Mouse (Mus musculus): ENCODE results near the gene Gdf5. TPM values are rescaled to one million over a fixed set of nuclear protein-coding genes. Genes with fewer than 3 reads are reported as not detected.

The Gdf5 gene
- total RNA-seq, 1 experiment from 2014 or later = not detected

Other genes with a start within 250 kb of the Gdf5 start
- 44.5 and 48.5 TPM in 2 replicates for gene Edem2, start 215.9 kb downstream of the Gdf5 start, total RNA-seq (2017)
- gene Gm17581, start 209.5 kb downstream of the Gdf5 start, total RNA-seq (2017) = not detected in 2 replicates
- gene Procr, start 194.2 kb downstream of the Gdf5 start, total RNA-seq (2017) = 71.9 and 78.0 TPM in 2 replicates
- gene Mmp24, start 170.0 kb downstream of the Gdf5 start, total RNA-seq (2017) = 0.10 TPM in 1 of 2 replicates, not detected in the other
- 21.0 and 27.2 TPM in 2 replicates for gene BC029722, start 125.9 kb downstream of the Gdf5 start, total RNA-seq (2017)
- gene Eif6, start 118.4 kb downstream of the Gdf5 start, total RNA-seq (2017) = 32.9 and 107 TPM in 2 replicates
- not detected in 2 replicates for gene Fam83c, start 110.5 kb downstream of the Gdf5 start, total RNA-seq (2017)
- 28.0 and 59.3 TPM in 2 replicates for gene Uqcc1, start 15.1 kb downstream of the Gdf5 start, total RNA-seq (2017)
- not detected in 2 replicates for gene Gm15557, start 4.6 kb downstream of the Gdf5 start, total RNA-seq (2017)
- 30.9 and 66.9 TPM in 2 replicates for gene Cep250, start 11.1 kb upstream of the Gdf5 start, total RNA-seq (2017)
- 0.69 and 1.4 TPM in 2 replicates for gene 6430550D23Rik, start 62.6 kb upstream of the Gdf5 start, total RNA-seq (2017)
- gene Ergic3, start 62.7 kb upstream of the Gdf5 start, total RNA-seq (2017) = 84.0 and 97.9 TPM in 2 replicates
- gene Fer1l4, start 107.6 kb upstream of the Gdf5 start, total RNA-seq (2017) = not detected in 2 replicates
- 2.2 and 3.9 TPM in 2 replicates for gene Spag4, start 119.8 kb upstream of the Gdf5 start, total RNA-seq (2017)
- gene Cpne1, start 166.6 kb upstream of the Gdf5 start, total RNA-seq (2017) = 19.0 and 19.3 TPM in 2 replicates
- 30.1 and 79.7 TPM in 2 replicates for gene Rbm12, start 166.6 kb upstream of the Gdf5 start, total RNA-seq (2017)
- gene Gm28036, start 181.7 kb upstream of the Gdf5 start, total RNA-seq (2017) = 44.1 and 94.3 TPM in 2 replicates
- gene Romo1, start 198.7 kb upstream of the Gdf5 start, total RNA-seq (2017) = 10.6 and 18.3 TPM in 2 replicates
- gene Nfs1, start 198.8 kb upstream of the Gdf5 start, total RNA-seq (2017) = 32.7 and 37.4 TPM in 2 replicates
- 988 and 1,114 TPM in 2 replicates for gene Rbm39, start 234.9 kb upstream of the Gdf5 start, total RNA-seq (2017)

Measured in hematopoietic stem cell, adult 5-6 weeks (primary cell).